Mouse (Mus musculus): Measurements from ENCODE around the gene Vamp9. TPM values are rescaled to one million over a fixed set of nuclear protein-coding genes. Genes with fewer than 3 reads are reported as not detected.

Vamp9 gene
- polyA plus RNA-seq, 1 experiment from 2014 or later: 0.23 TPM

- no peak for DNase-seq (ENCODE audit: low spot score)
Observed at GRCm38 (mm10) chr5:99941273-99941672, 35.2 kb downstream of the Vamp9 start.

- no peak for DNase-seq (ENCODE audit: low spot score)
Observed at GRCm38 (mm10) chr5:99941776-99942502, 35.9 kb downstream of the Vamp9 start.

DNA sequence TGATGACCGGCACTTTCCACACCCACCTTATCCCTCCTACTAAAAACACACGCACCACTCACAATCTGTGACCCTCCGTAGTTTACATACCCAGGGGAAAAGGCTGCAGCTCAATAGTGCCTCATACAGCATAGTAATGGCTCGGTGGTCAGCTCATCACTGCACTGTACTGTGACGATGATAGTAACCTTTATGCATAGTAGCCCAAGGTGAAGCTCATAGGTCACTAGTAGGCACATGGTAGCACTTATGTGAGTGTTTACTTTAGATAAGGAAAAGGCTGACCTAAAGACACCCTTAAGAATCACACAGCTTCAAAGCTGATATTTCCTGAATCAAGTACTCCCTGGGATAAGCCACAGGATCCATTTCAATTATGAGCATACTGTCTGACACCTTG is 46.5 kb downstream of the Vamp9 start:
- no peak for DNase-seq (ENCODE audit: low spot score)

DNA sequence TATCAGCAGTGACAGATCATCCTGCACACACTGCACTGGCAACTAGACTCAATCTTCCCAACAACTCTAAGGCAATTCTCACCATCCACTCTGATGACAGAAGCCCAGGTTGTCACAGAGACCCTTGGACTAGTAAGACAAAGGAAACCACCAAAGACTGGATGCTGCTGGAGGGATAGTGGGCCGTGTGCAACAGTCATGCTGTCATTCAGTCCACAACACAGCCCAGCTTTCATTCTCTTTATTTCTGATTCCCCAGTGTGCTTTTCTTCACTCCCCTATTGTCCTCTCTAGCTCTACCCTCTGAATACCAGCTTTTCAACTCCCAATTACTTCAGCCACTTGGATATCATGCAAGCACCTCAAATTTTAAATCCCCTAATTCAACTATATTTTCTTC is 47.8 kb downstream of the Vamp9 start:
- DNase-seq (ENCODE audit: low spot score): no peak

DNA sequence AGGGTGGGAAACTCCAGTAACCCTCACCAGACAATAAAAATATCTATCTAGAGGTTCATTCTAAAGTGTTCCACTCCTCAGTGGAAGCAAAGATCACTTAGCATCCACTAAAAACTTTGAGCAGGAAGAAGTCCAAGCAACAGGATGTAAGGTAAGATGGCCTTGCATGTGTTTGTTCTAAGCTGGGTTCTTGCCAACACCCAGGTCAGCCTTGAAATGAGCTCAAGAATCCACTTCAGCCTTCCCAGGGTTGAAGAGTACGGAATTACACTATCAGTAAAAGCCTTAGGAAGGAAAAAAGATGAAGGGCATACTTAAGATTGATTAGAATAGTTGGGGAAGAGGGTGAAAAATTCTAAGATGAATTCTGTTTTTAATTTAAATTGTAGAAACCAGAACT is 52.6 kb downstream of the Vamp9 start:
- DNase-seq (ENCODE audit: low spot score): no peak

GRCm38 (mm10) chr5:99959236-99959936 is 53.3 kb downstream of the Vamp9 start:
- no peak for DNase-seq (ENCODE audit: low spot score)

- no peak for DNase-seq (ENCODE audit: low spot score)
Observed at GRCm38 (mm10) chr5:99959960-99960359, 53.9 kb downstream of the Vamp9 start.

DNA sequence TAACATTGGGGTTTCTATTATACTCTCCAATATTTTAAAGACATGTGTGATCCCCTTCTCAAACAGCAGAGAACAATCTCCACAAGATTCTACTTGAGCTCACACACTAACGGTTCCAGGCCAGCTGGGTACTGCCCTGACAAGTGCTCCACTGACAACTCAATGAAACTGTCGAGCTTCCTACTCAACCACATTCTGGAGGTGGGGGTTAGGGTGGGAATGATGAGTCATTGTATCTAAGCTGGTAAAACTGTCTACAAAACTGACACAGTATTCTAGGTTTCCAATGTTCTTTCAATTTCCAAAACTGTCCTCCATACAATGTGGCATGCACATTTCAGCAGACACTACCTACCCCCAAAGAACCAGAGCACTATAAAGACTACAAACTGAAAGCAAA is 67.9 kb downstream of the Vamp9 start:
- DNase-seq (ENCODE audit: low spot score): peak; percentile 42

DNA sequence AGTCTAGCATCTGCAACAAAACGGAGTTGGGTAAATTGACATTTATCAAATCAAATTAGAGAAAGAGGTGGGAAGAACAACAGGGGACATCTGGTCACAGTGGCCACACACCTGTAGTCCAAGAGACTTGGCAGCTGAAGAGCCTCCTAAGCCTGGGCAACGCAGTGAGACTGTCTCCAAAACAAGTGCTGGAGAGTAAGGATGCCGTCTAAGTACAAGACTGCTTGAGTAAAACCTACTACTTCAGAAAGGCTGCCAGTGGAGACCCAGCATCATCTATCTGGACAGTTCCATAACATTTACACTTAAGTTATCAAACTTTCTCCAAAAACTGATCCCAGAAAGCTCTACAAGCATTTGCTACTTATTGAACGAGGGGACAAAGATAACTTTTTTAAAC is 69.0 kb downstream of the Vamp9 start:
- DNase-seq (ENCODE audit: low spot score): no peak

GRCm38 (mm10) chr5:99975776-99976175 is 69.7 kb downstream of the Vamp9 start:
- DNase-seq (ENCODE audit: low spot score): no peak

DNA sequence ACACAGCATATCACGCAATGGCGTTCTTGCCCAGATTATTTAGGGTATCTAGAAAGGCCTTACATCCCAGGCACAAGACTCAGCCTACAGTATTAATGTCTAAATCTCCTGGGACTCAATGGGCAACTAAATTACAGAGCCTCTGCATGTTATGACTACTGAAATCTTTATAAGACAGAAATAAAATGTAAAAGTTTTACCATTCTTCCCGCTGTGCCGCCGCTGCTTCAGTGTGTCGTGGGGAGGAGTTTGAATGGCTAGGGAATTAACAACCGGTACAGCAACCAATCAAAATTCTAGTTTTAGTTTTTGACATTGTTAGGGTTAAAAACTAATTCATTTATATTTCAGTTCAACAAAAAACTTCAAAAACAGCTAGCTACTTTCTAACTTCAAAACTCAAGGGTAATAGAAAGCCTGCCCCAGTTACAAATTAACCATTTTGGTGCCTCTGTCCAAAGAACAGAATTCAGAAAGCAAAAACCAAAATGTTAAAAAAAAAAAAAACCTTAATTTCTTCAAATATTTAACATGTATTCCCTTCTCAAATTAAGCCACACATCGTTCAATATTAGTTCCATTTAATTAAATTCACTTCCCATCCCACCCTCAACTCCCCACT is 70.4 kb downstream of the Vamp9 start:
- no peak for DNase-seq (ENCODE audit: low spot score)

DNA sequence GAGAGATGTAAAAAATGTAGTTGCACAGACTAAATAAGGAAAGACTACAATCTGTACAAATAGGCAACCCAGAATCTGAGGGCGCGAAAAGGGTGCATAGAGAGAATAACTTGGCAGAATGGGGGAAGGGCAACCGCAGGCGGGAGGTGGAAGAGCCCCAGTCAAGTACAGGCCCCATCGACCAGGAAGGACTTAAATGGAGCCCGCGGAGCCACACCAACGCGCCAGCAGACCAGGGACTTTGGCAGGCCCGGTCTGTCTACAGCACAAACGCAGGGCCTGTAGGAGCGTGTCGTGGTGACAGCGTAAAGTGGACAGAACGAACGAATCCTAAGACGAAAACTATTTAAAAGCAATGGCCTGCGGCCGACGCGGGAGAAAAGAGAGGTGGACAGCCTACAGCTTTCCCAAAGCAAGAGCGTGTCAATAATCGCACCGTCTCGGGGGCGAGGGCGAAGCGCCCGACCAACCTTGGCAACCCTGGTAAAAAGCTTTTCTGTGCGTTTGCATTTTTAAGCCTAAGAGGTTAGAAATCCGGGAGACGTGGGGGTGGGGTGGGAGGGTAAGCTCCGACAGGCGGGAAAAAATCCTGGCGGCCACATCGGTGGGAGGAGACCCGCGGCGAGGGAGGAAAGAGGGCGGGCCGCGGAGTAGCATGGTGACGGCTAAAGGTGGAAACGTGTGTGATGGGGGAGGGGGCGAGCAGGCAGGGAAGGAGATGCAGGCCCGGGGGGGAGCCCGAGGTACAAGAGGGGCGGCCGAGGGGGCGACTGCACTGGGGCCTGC is 71.7 kb downstream of the Vamp9 start:
- peak; percentile 66 for DNase-seq (ENCODE audit: low spot score)

DNA sequence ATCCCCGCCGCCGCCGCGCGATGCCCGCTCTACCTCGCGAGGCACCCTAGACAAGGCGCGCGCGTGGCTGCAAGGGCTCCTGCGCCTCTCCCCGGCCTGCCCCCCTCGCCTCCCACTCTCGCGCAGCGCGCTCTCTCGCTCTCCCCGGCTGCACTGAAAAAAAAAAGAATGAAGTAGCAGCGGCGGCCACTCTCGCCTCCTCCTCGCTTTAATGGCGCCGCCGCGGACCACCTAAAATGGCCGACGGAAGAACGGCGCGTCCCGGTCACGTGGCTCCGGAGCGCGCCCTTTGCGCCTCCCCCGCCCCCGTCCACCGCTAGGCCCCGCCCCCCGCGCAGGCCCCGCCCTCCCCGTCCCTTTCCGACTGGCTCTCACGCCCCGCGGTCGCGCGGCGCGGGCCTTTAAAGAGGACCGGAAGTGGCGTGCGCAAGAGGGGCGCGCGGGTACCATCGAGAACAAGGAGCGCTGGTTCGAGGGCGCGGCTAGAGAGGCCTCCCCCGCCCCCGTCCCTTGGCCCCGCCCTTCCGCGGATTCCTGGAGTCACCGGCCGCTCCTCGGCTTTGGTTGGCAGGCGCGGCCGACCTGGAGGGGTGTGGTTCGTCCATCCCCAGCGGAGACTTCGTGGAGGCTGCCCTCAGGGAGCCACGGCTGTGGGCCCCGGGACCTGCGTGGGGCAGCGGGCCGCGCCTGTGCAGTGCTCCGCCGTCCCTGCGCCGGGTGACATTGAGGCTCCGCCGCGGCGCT is 72.8 kb downstream of the Vamp9 start, which contains the start of the genes Hnrnpd and 4930524J08Rik:
Gene Hnrnpd (minus strand): TSS at position 240 of the 744 bp plus-strand sequence.
Gene 4930524J08Rik (plus strand): TSS at position 363 of the 744 bp plus-strand sequence.
- peak; percentile 93 for DNase-seq (ENCODE audit: low spot score)

DNA sequence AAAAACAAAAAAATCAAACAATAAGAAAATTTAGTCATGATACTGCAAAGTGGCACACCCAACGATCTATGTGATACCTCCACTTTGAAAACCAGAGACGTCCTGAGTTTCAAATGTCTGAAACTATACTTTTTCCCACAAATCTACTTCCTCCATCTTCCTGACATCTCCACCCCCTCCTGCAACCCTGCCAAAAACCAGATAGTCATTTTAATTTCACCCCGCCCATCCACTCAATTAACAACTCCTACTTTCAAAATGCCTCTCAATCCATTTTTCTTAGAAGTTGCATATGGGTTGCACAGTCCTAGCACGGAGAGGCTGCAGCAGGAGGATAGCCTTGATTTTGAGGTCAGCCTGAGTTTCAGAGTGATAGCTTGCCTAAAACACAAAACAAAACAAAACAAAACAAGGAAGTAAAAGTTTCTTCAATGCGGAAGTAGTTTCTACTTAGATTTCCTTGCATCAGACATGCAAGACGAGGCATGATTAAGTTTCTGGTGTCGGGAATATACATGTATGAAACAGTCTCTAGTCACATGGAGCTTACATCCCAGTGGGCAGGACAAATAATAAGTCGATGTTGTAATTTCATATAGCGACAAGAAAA is 77.5 kb downstream of the Vamp9 start:
- DNase-seq (ENCODE audit: low spot score): no peak

DNA sequence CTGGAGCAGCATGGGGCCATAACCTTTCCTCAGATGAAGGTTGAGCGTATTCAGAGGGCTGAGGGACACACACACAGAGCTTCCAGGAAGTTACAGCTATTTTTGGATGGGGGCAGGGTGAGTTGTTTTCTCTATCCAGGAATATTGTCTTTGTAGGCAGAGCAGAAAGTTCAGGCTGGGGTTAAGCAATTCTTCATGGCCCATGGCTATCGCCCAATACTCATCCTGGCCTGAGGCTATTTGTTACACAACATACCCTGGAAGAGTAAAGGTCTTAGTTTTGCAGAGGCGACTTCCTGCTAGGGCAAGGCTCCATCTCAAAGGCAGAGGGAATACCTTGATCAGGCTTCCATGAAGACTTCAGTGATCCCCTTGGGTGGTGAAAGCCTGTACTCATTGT is 88.1 kb downstream of the Vamp9 start:
- no peak for DNase-seq (ENCODE audit: low spot score)

GRCm38 (mm10) chr5:99994680-99995079 is 88.6 kb downstream of the Vamp9 start:
- no peak for DNase-seq (ENCODE audit: low spot score)

GRCm38 (mm10) chr5:100000048-100000447 is 94.0 kb downstream of the Vamp9 start:
- DNase-seq (ENCODE audit: low spot score): no peak

GRCm38 (mm10) chr5:100000500-100000899 is 94.4 kb downstream of the Vamp9 start:
- DNase-seq (ENCODE audit: low spot score): no peak
